Mouse (Mus musculus) liver, postnatal 0 days (tissue): ENCODE results near the gene Gm11115. TPM values are rescaled to one million over a fixed set of nuclear protein-coding genes. Genes with fewer than 3 reads are reported as not detected.

Source experiments
- ATAC-seq: fragments of 200-750 bp; cut with Nextera tagmentation; 2 replicates; pipeline ENCODE4 v1.8.0; 2017; ENCODE audit warnings: mild to moderate bottlenecking, moderate library complexity
- DNase-seq: peaks from one replicate; pipeline ENCODE4 v3.0.0-alpha.2; 2016
- H3K27ac ChIP-seq: fragments of 300-500 bp; sonication (generic); 2 replicates; pipeline ENCODE4 v1.5.1; 2014; ENCODE audit warnings: antibody characterized with exemption, moderate library complexity, mild to moderate bottlenecking, low read depth
- H3K27me3 ChIP-seq: fragments of 300-500 bp; sonication (generic); 2 replicates; pipeline ENCODE4 v1.6.1; 2014; ENCODE audit warnings: low read length, control low read depth, mixed read lengths; ENCODE audit not compliant: insufficient read depth
- H3K36me3 ChIP-seq: fragments of 300-500 bp; sonication (generic); replicated peaks from 2 replicates; pipeline ENCODE4 v1.6.1; 2014; ENCODE audit warnings: mild to moderate bottlenecking, control low read depth, low read length, moderate library complexity, mixed read lengths; ENCODE audit not compliant: insufficient read depth
- H3K4me1 ChIP-seq: fragments of 300-500 bp; sonication (generic); 2 replicates; pipeline ENCODE4 v1.6.1; 2014; ENCODE audit warnings: antibody characterized with exemption, mild to moderate bottlenecking, control low read depth; ENCODE audit not compliant: insufficient read depth
- H3K4me2 ChIP-seq: fragments of 300-500 bp; sonication (generic); 2 replicates; pipeline ENCODE4 v1.6.1; 2014; ENCODE audit warnings: low read depth, mild to moderate bottlenecking, low read length, moderate library complexity, mixed read lengths
- H3K4me3 ChIP-seq: fragments of 300-500 bp; sonication (generic); 2 replicates; pipeline ENCODE4 v1.5.1; 2014; ENCODE audit warnings: low read depth, low read length
- H3K9ac ChIP-seq: fragments of 300-500 bp; sonication (generic); replicated peaks from 2 replicates; pipeline ENCODE4 v1.6.1; 2014; ENCODE audit warnings: mild to moderate bottlenecking, moderate library complexity
- H3K9me3 ChIP-seq: fragments of 300-500 bp; sonication (generic); 2 replicates; pipeline ENCODE4 v1.6.1; 2016; ENCODE audit warnings: mild to moderate bottlenecking, control low read depth, low read length, mixed read lengths
- CTCF ChIP-seq: sonication (generic); IDR thresholded peaks from 2 replicates; pipeline ENCODE4 v1.5.1; 2016; ENCODE audit warnings: antibody characterized with exemption, low read depth
- EP300 ChIP-seq: IDR thresholded peaks from 2 replicates; pipeline ENCODE4 v1.6.1; 2016; ENCODE audit warnings: antibody characterized with exemption, low read depth, mild to moderate bottlenecking
- WGBS: fragments of 180-500 bp; shearing (Covaris S2); extraction: QIAGEN DNeasy Blood & Tissue Kit; methylation state at CpG from one replicate; pipeline ENCODE4 v1.1.7; 2014; ENCODE audit not compliant: insufficient replicate concordance; 5-methylcytosine and 5-hydroxymethylcytosine counted together
- polyA plus RNA-seq: library from polyadenylated mRNA; unstranded; fragments of >200 nt; fragmentation: Nextera tagmentation; extraction: Ambion mirVana; gene quantifications from 2 replicates; pipeline ENCODE4 v1.2.1, GENCODE M21; 2015

Gene Gm11115
- polyA plus RNA-seq = not detected in 2 replicates

GRCm38 (mm10) chr5:88153999-88154398, at the start of gene Gm11115:
Gene Gm11115, minus strand, starts transcription at chr5:88154099.
- H3K27me3 ChIP-seq = no peaks in the 10 kb centered on the region
- H3K9ac ChIP-seq = no peak within 1 kb of the TSS
- no peak within 1 kb of the TSS for H3K27ac ChIP-seq
- H3K9me3 ChIP-seq = no peaks in the 10 kb centered on the region
- TF ChIP-seq EP300 = no peak
- TF ChIP-seq CTCF = no peak
- ATAC-seq (no peak), DNase-seq (no peak)
- no peak within 1 kb of the TSS for H3K4me3 ChIP-seq
- no peaks in the 10 kb centered on the region for H3K36me3 ChIP-seq
- H3K4me2 ChIP-seq = no peak within 1 kb of the TSS
- H3K4me1 ChIP-seq = no peaks in the 10 kb centered on the region

- Histone ChIP-seq H3K27me3 (no peaks in the 10 kb centered on the region), H3K4me3 (no peak within 1 kb of the TSS), H3K36me3 (no peaks in the 10 kb centered on the region), H3K4me1 (no peaks in the 10 kb centered on the region), H3K9me3 (no peaks in the 10 kb centered on the region), H3K27ac (no peak within 1 kb of the TSS), H3K4me2 (no peak within 1 kb of the TSS), H3K9ac (no peak within 1 kb of the TSS)
- DNase-seq (no peak), ATAC-seq (no peak)
- TF ChIP-seq CTCF (no peak), EP300 (no peak)
- WGBS = 50% methylated on average over 1 of the region's 1 CpGs
Measured at GRCm38 (mm10) chr5:88111430-88111829, 42.5 kb downstream of the Gm11115 start, which contains the start of gene Gm11116. Gene Gm11116, minus strand, starts transcription at chr5:88111530.

Other genes with a start within 250 kb of the Gm11115 start
- not detected in 2 replicates for gene Csn3, start 228.5 kb downstream of the Gm11115 start, polyA plus RNA-seq
- gene 2310003L06Rik, start 184.6 kb downstream of the Gm11115 start, polyA plus RNA-seq = not detected in 2 replicates
- not detected in 2 replicates for gene Gm28434, start 184.6 kb downstream of the Gm11115 start, polyA plus RNA-seq
- not detected in 2 replicates for gene Cabs1, start 174.7 kb downstream of the Gm11115 start, polyA plus RNA-seq
- not detected in 2 replicates for gene Smr3a, start 151.6 kb downstream of the Gm11115 start, polyA plus RNA-seq
- gene Smr2, start 67.5 kb downstream of the Gm11115 start, polyA plus RNA-seq = not detected in 2 replicates
- gene Gm11116, start 42.6 kb downstream of the Gm11115 start, polyA plus RNA-seq = not detected in 2 replicates
- gene Gm7714, start 114.8 kb upstream of the Gm11115 start, polyA plus RNA-seq = not detected in 2 replicates
- not detected in 2 replicates for gene Prol1, start 163.2 kb upstream of the Gm11115 start, polyA plus RNA-seq
- gene Amtn, start 222.0 kb upstream of the Gm11115 start, polyA plus RNA-seq = not detected in 2 replicates